Mouse (Mus musculus) 416B (cell line): ENCODE measurements around the gene Piwil1.
"Not testable (repeated sequence)": the region's sequence is repeated elsewhere in the genome, so short reads cannot be mapped to it uniquely, and the experiment has no call there.

Source experiments
- DNase-seq: peaks from one replicate; pipeline ENCODE4 v3.0.0; 2011; ENCODE audit warnings: low read depth

The Piwil1 gene

DNA sequence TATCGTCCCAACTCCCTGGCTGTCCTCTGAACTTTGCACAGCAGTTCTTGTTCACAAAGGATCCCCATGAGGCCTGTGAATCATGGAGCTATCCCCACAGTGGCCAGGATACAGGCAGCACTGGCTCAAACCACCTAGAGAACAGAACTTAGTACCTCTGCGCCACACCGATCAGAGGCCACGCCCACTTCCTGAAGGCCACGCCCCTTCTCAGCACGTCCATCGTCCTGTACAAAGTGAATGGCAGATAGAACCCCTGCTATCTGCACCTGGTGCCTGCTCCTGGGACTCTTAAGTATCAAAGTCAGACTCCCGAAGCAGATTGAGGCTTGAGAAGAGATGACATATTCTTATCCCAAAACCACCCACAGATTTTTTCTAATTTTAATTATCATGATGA, 8.3 kb downstream of the Piwil1 start:
- DNase-seq: no peak

DNA sequence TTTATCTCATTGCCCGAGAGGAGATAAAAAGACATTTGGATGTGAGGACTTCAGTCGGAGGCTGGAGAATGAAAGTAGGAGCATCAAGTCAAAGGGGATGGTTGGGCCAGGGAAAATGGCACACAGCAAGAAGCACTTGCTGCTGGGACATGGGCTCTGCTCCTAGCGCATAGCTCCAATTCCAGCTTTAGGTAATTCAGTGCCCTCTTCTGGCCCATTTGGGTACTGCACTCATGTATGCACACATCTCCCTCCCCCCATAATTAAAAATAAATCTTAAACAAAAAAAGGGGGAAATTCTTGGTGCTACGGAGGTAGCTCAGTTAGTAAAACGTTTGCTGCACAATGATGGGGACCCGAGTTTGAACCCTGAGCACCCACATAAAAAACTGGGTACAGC, 9.5 kb downstream of the Piwil1 start:
- DNase-seq: no peak

DNA sequence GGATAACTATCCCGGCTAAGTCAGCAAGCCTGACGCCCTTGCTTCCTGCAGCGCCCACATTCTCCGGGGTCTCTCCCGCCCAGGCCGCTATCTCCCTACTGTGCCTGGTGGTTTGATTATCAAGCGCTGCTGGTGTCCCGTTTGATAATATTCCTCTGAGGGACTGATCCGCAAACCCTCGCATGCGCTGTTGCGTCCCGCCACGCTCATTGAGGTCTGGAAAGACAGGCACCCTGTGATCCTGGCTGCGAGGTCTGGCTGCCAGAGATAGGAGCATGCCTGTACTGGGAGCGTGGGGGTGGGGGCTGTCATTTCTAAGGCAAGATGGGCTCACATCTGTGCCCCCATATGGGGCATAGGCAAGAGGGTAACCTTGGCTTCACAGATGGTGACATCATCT, 12.8 kb downstream of the Piwil1 start:
- DNase-seq: no peak

DNA sequence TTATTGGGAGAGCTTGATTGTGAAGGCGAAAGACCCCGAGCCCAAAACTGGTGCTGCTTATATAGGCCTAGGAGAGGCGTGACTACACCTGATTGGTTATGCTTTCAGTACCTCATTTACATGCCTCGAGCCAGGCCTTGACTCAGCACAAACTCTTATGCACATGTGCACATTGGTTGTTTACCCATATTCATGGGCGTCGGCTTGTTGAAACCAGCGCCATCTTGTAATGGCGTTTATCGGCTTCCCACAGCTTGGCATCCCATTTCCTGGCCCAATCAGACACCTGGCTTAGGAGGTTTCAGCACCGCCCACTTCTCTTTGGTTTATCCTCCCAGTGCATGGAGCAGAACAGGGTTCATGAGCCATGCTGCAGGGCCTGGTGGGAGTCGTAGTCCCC, 18.1 kb downstream of the Piwil1 start:
- not testable (repeated sequence) for DNase-seq

DNA sequence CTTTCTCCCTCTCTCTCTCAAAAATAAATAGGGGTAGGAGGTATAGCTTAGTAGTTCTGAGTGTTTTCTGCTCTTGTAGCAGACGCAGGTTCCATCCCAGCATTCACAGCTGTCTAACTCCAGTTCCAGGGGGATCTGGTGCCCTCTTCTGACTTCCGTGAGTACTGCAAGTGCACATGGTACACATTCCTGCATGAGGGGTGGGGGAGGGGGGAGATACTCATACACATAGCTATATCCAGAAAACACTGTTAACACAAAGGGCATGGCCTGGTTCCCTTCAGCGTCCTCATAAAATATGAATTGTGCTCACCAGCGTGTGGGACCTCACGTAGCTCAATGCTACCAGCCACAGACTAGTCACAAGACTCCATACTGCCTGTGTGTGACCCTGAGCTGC, 27.0 kb downstream of the Piwil1 start:
- no peak for DNase-seq

DNA sequence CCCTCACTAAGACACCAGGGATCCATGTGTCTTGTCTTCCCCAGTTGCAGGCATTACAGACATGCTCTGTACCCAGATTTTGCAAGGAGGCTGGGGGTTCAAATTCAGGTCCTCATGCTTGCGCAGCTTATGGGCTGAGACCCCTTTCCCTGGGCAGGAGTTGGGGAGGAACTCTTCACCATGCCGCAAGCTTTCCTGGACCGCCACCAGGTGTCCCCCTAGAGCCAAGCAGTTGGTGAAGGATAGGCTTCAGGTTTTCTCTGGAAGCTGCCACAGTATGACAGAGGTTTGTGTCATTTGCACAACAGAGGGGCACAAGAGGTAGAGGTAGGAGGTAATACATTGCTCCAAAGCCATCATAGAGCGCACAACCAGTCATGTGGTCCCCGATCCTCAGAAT, 28.3 kb downstream of the Piwil1 start:
- DNase-seq: peak; percentile 1

DNA sequence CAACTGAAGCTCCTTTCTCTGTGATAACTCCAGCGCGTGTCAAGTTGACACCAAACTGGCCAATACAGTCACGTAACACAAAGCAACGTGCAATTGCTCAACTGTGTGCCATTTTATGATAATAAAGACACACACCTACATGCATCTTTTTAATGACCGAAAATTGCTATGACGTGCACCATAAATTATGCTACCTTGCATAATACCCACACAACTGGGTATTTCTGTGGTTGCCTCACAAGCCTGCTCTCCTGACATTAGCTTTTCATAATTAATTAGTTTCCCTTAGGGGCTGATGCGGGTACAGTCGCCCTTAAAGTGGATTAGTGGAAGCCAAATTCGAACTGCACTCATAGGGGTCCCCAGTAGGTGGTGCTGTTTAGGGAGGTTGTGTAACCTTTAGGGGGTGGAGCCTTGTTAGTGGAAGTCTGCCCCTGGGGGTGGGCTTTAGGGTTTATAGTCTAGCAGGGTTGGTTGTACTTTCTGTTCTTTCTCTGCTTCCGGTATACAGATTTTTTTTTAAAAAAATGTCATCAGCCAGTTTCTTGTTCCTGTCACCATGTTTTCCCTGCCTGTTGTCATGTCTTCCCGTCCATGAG, 30.2 kb downstream of the Piwil1 start:
- DNase-seq: peak; percentile 27

DNA sequence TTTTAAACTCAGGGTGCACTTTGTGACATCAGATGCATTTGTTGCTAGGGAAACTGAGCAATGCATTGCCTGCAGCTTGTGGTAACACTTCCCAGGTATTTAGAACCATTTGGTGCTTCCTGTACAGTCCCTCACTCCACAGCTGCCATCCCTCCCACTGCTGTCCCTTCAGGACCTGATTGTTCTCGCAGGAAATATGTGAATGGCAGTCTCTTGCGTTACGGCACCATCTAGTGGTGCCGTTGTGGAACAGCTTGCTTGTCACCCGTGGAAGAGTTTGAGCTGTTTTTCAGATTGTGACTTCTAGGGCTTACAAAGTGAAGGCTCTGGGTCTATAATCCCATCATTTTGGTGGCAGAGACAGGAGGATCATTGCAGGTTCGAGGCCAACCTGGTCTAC, 31.6 kb downstream of the Piwil1 start:
- peak; percentile 55 for DNase-seq

DNA sequence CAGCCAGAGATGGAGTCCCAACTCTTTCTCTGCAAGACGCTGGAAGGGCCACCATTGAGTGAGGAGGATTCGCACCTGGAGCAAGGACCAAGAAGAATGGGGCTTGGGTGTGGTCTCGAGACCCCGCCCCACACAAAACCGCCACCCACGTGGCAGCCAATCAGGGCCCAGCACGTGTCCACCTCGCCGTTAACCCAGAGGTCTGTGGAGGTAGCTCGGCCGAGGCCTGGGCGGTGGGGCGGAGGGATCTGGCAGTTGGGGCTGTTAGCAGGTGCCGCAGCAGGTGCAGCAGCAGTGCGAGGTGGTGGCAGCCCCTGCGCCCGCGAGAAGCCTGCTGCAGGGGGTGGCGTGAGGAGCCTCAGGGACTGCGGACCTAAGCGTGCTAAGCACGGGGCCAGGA, 33.6 kb downstream of the Piwil1 start:
- no peak for DNase-seq

DNA sequence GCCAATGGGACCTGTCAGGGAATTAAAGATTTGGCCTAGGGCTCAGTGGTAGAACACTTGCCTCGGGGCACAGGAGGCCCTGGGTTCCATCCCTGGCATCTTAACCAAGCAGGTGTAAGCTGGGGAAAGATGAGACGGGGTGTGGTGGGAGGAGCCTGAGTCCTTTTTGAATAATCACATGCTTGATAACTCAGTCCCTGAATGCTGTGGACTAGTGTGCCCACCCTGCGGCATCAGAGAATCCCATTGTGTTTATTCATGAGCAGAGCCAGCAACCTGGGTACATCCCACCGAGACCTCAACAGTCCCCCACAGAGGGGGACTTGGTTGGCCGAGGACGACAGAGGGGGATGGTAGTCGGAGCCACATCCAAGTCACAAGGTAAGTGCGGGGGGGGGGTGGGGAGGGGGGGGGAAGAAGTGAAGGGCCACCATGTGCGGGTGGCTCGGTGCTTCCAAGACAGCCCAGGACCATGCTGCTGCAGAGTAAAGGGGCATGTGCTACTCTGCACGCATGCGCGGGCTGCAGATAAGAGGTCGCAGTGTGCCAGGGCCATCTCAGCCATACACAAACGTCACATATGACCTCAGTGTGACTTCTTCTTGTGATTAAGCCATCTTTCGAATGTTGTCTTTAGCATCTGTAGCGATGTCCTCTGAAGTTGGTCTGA, 37.0 kb downstream of the Piwil1 start:
- no peak for DNase-seq

DNA sequence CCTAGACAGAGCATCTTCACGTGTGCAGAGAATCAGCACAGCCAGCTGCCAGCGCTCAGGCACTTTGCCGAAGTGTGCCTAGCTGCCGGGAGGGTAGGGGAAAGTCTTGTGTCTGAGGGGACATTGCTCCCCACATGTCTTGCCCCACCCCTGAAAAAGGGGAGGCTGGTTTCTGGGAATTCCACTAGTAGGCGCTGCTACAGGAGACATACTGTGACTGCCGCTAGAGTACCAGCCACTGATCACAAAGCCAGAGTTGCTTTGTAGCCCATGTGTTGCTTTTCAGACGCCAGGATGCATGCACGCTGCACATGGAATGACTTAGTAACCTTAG, 37.5 kb downstream of the Piwil1 start:
- no peak for DNase-seq

DNA sequence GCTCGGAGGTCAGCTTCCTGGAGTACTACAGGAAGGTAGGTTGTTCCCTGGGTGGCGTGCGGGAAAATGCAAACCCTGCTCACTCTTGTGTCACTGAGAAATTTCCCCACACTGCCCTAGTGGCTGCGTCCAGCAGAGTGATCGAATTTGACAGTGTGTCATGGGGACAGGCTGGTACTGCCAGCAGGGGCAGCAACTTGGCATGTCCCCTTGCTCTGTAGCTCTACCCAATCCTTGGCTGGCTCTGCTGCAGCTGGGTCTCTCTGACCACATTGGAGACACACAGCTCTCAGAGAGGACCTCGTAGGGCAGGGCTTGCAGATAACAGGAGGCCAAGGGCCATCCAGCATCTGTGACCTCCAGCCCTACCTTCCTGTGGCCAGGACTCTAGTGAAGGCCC, 42.0 kb downstream of the Piwil1 start:
- DNase-seq: no peak

DNA sequence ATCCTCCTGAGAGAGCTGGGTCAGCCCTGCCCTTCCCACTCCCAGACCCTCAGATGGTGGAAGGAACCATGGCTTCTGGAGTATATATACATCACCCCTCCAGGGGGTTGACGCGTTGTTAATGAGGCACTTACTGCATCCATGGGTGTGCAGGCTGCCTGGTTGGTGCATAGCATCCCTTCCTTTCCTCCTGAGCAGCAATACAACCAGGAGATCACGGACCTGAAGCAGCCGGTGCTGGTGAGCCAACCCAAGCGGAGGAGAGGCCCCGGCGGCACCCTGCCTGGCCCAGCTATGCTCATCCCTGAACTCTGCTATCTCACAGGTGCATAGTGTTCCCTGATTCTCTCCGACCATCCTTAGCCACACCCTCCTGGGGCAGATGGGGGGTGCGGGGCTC, 42.9 kb downstream of the Piwil1 start:
- no peak for DNase-seq

DNA sequence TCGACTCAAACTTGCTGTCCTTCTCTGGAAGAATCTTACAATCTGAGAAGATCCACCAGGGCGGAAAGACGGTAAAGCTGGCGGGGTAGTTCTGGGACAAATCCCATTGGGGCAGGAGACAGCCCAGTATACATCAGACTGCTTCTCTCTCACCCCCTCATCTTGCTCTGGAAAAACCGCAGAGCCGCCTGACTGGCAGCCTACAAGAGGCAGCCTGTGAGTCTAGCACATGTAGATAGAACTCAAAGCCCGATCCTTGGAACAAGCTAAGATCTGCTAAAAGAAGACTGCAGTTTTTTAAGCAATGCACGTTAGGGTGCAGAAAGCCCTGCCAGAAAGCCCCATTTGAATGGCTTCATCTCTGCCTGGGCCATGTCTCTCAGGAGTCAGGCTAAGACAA, 43.9 kb downstream of the Piwil1 start:
- no peak for DNase-seq

DNA sequence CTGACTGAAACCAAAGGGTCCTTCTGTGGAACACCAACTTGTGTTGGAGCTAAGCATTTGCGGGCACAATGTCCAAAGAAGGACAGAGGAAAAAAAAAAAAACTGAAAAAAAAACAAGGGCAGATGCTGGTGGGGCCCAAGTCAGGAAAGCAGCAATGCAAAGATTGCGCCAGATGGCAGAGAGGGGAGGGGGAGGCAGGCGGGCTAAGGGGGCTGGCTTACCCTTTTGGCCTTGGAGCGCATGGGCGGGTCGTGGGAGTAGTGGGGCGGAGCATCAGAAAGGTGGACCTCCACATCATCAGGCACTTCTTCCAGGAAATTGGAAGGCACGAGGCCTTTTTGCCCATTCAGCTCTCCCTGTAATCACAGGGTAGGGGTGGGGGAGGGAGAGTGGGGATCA, 58.8 kb downstream of the Piwil1 start:
- no peak for DNase-seq

DNA sequence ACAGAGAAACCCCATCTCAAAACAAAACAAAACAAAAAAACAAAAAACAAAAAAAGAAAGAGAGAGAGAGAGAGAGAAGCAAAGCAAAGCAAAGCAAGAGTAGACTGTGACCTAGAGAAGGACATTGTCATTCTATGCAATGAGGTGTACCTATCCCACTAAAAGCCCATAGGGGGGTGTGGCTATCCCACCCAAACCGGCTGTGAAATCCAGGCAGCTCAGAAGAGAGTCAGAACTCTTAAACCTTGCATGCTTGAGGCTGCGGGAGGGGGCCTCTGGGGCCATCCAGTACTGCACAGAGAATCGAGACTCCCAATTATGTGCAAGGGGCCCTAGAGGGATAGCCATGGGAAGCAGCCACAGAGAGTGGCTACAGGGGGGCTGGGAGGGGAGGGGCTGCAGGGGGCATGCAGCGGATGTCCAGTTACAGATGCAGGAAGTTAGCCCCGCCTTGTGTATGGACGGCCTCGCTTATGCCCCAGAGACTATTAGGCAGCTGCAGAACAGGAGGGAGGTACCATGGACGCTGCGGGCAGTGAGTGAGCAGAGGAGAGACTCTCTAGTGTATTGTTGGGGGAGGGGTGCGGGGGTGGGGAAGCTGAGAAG, 66.8 kb downstream of the Piwil1 start:
- DNase-seq: no peak

DNA sequence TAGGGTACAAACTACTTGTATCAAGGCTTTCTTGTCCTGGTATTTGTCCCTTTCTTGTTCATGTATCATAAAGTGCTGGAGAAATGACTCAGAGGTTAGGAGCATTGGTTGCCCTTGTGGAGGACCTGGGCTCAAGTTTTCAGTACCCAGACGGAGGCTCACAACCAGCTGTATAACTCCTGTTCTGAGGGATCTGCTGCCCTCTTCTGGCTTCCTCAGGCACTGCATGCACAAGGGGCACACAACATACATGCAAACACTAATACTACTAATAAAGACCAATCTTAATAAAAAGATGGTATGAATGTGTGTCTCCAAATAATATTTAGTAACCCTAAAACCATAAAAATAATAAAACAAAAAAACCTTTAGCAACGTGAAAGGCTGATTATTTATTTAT, 74.1 kb downstream of the Piwil1 start:
- DNase-seq: no peak

DNA sequence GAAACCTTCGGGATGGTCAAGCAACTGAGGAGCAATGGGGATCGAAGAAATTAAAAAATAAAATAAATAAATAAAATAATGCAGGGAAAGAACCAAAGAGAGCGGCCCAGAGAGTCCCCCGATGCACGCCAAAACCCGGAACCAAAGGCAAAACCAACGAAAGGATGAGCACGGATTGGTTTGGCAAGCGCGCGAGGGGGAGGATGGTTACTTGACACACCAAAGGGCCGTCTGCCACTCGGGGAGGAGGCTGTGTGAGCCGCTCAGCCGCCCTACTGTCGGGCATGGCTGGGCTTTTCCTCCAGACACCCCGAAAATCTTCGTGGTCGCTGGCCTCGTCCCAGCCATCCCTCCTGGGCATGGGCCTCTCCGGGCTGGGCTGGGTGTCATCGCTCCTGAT, 79.3 kb downstream of the Piwil1 start:
- no peak for DNase-seq

DNA sequence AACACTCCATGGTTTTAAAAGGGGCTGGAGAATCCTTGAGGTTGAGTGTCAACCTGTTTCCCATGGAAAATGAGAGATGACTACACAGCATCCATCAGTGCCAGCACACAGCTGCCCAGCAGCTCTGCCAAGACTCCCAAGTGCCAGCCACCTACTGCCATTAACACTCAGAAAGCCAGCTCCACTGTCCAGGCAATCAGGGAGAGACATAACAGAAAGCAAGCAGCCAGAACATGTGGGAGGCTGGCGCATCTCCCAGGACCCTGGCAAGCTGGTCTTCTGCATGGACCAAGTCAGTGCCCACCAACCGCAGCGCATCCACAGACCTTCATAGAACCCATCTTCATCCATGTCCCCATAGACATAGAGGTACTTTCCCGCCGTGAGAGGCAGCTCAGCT, 98.3 kb downstream of the Piwil1 start:
- no peak for DNase-seq
